Comparison of ENCODE assay signal across 9 mouse cellular contexts in the genomic region with DNA sequence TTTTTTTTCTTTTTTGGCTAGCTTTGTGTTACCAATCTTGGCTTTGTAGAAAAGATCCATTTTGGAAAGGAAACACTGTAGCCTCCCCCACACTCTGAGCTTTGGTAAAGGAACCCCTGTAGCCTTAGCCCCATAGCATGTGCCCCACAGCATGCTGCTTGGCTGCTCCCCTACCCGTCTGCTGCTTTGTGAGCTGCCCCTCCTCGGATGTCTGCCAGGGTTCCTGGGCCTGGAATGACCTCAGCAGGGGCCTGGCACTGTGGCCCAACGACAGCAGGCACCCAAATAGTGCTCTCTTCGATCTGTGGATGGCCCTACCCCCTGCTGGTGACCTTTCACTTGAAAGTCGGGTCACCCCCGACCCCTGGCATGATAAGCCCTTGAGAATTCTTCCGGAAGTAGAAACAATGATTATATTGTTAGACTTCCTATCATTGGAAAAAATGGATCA.
DNase-seq lines count a peak whose midpoint lies in the region; ATAC-seq and TF ChIP-seq lines count a peak whose summit lies in the region.
"Had no signal": no experiment of that assay in that cellular context is flagged by ENCODE, and none has a peak within 500 bp of the region (broad histone marks: within the 10 kb centered on the region; RNA-seq: fewer than 3 reads in every experiment).

No protein-coding gene starts in this region.

- peak; percentile 65 for ATAC-seq in hindbrain, postnatal 0 days
- no peak for ATAC-seq in kidney, embryonic 16.5 days (ENCODE audit: low FRiP score, low TSS enrichment)
- no peak for ATAC-seq in megakaryocyte, adult 5-6 weeks (ENCODE audit: poor library complexity, severe bottlenecking)

- no peaks in the 10 kb centered on the region for H3K27me3 ChIP-seq in embryonic facial prominence, embryonic 10.5 days (replicated peaks; ENCODE audit: low read depth, poor library complexity, severe bottlenecking)
- no peaks in the 10 kb centered on the region for H3K27me3 ChIP-seq in hindbrain, postnatal 0 days (ENCODE audit: insufficient read depth, low read length)
- no peaks in the 10 kb centered on the region for H3K27me3 ChIP-seq in kidney, embryonic 16.5 days (ENCODE audit: insufficient read depth, low read length)

- no peak overlapping the region for H3K4me2 ChIP-seq in hindbrain, postnatal 0 days (ENCODE audit: low read depth, low read length)
- H3K4me2 ChIP-seq in kidney, embryonic 16.5 days (replicated peaks; ENCODE audit: low read depth, low read length): no peak overlapping the region
- H3K4me2 ChIP-seq: liver, embryonic 13.5 days had no signal

- H3K27ac ChIP-seq in gastrocnemius, adult 2 months: peak overlapping the region; percentile 75
- H3K27ac ChIP-seq in embryonic facial prominence, embryonic 10.5 days (replicated peaks): peak overlapping the region; percentile 71
- H3K27ac ChIP-seq in hindbrain, postnatal 0 days: peak overlapping the region; percentile 51; the same call in 1 of the 2 replicates
- H3K27ac ChIP-seq in kidney, embryonic 16.5 days (ENCODE audit: low read length): no peak overlapping the region
- H3K27ac ChIP-seq: liver, embryonic 13.5 days had no signal

- H3K9ac ChIP-seq in hindbrain, postnatal 0 days (replicated peaks; ENCODE audit: low read length): no peak overlapping the region
- H3K9ac ChIP-seq in kidney, embryonic 16.5 days (replicated peaks; ENCODE audit: low read length): no peak overlapping the region
- H3K9ac ChIP-seq: liver, embryonic 13.5 days had no signal

- peaks cover 58% of the 10 kb centered on the region for H3K4me1 ChIP-seq in embryonic facial prominence, embryonic 10.5 days
- H3K4me1 ChIP-seq in hindbrain, postnatal 0 days (ENCODE audit: insufficient read depth, low read length): peaks cover 20% of the 10 kb centered on the region
- H3K4me1 ChIP-seq in kidney, embryonic 16.5 days (ENCODE audit: insufficient read depth, low read length): peaks cover 35% of the 10 kb centered on the region

- DNase-seq in gastrocnemius, adult 2 months: peak; percentile 68
- DNase-seq in gastrocnemius, adult 18-20 months (ENCODE audit: low spot score): no peak
- peak; percentile 95 for DNase-seq in brain, adult 2 months (ENCODE audit: low read depth, low spot score)
- DNase-seq in embryonic facial prominence, embryonic 10.5 days (ENCODE audit: low spot score): peak; percentile 30
- peak; percentile 74 for DNase-seq in hindbrain, postnatal 0 days (ENCODE audit: low spot score)
- no peak for DNase-seq in thymus, postnatal 4 days
- DNase-seq: liver, embryonic 13.5 days had no signal

- H3K4me3 ChIP-seq in gastrocnemius, adult 2 months: no peak overlapping the region
- H3K4me3 ChIP-seq in embryonic facial prominence, embryonic 10.5 days: no peak overlapping the region
- no peak overlapping the region for H3K4me3 ChIP-seq in hindbrain, postnatal 0 days (ENCODE audit: low read length)
- H3K4me3 ChIP-seq in kidney, embryonic 16.5 days (ENCODE audit: low read length): no peak overlapping the region
- H3K4me3 ChIP-seq: liver, embryonic 13.5 days had no signal

- peak; percentile 29; the same call in 1 of the 2 replicates for TF ChIP-seq CTCF in gastrocnemius, adult 2 months (IDR thresholded peaks at IDR 0.05)
- TF ChIP-seq CTCF in hindbrain, postnatal 0 days (IDR thresholded peaks at IDR 0.05; ENCODE audit: low read depth): peak; percentile 20; the same call in 1 of the 2 replicates

- WGBS in embryonic facial prominence, embryonic 10.5 days: 19% methylated on average over 7 of the region's 7 CpGs
- WGBS in hindbrain, postnatal 0 days: 24% methylated on average over 7 of the region's 7 CpGs
- 49% methylated on average over 7 of the region's 7 CpGs for WGBS in kidney, embryonic 16.5 days

- intact Hi-C loops in gastrocnemius, adult 2 months (cut with DNase I): no loop called here

- peaks cover 28% of the 10 kb centered on the region for H3K36me3 ChIP-seq in embryonic facial prominence, embryonic 10.5 days (replicated peaks)
- H3K36me3 ChIP-seq in hindbrain, postnatal 0 days (ENCODE audit: insufficient read depth, low read length): no peaks in the 10 kb centered on the region
- H3K36me3 ChIP-seq in kidney, embryonic 16.5 days (ENCODE audit: insufficient read depth, low read length): peaks cover 9% of the 10 kb centered on the region
- H3K36me3 ChIP-seq: liver, embryonic 13.5 days had no signal

- no peaks in the 10 kb centered on the region for H3K9me3 ChIP-seq in embryonic facial prominence, embryonic 10.5 days
- no peaks in the 10 kb centered on the region for H3K9me3 ChIP-seq in hindbrain, postnatal 0 days (ENCODE audit: low read length)
- no peaks in the 10 kb centered on the region for H3K9me3 ChIP-seq in kidney, embryonic 16.5 days (ENCODE audit: low read length)
- H3K9me3 ChIP-seq: liver, embryonic 13.5 days had no signal

Comparison
In these comparisons a context has a peak if more than half of its experiments do, and no peak if none do; other contexts are left out.
1. DNase-seq: peak in gastrocnemius, adult 2 months (single experiment), brain, adult 2 months (single experiment), embryonic facial prominence, embryonic 10.5 days (single experiment) and hindbrain, postnatal 0 days (single experiment); none in gastrocnemius, adult 18-20 months (single experiment) and thymus, postnatal 4 days (single experiment).